Mouse (Mus musculus): ENCODE results near the gene Wipi2. TPM values are rescaled to one million over a fixed set of nuclear protein-coding genes. Genes with fewer than 3 reads are reported as not detected.
A peak's percentile ranks its signal among the peaks of the same experiment; 100 is the strongest.

Wipi2 gene
- polyA plus RNA-seq, 1 experiment from 2014 or later = 60.4 TPM

- Histone ChIP-seq H3K27ac (no peak overlapping the region), H3K9ac (no peak overlapping the region), H3K27me3 (no peaks in the 10 kb centered on the region), H3K4me1 (no peaks in the 10 kb centered on the region), H3K36me3 (replicated peaks) (peaks cover 50% of the 10 kb centered on the region), H3K9me3 (no peaks in the 10 kb centered on the region), H3K4me3 (replicated peaks) (no peak overlapping the region), H3K4me2 (no peak overlapping the region)
- 88% methylated on average over 5 of the region's 5 CpGs for WGBS
- no peak for ATAC-seq (ENCODE audit: low FRiP score)
Observed at GRCm38 (mm10) chr5:142640088-142640487, 12.6 kb downstream of the Wipi2 start.

GRCm38 (mm10) chr5:142641331-142642051 is 14.0 kb downstream of the Wipi2 start:
- no peak overlapping the region for H3K4me3 ChIP-seq (replicated peaks)
- no peaks in the 10 kb centered on the region for H3K4me1 ChIP-seq
- H3K9me3 ChIP-seq = no peaks in the 10 kb centered on the region
- H3K27me3 ChIP-seq = no peaks in the 10 kb centered on the region
- no peak overlapping the region for H3K27ac ChIP-seq
- WGBS = 86% methylated on average over 6 of the region's 6 CpGs
- peaks cover 43% of the 10 kb centered on the region for H3K36me3 ChIP-seq (replicated peaks)
- H3K9ac ChIP-seq = no peak overlapping the region
- no peak for ATAC-seq (ENCODE audit: low FRiP score)
- H3K4me2 ChIP-seq = no peak overlapping the region

GRCm38 (mm10) chr5:142648162-142648561 is 20.7 kb downstream of the Wipi2 start:
- WGBS = 81% methylated on average over 7 of the region's 7 CpGs

GRCm38 (mm10) chr5:142649460-142650050 is 22.1 kb downstream of the Wipi2 start:
- no peak for ATAC-seq (ENCODE audit: low FRiP score)

More at GRCm38 (mm10) chr5:142648162-142648561, 20.7 kb downstream of the Wipi2 start:
- Histone ChIP-seq H3K9me3 (no peaks in the 10 kb centered on the region), H3K36me3 (replicated peaks) (peaks cover 5% of the 10 kb centered on the region), H3K27ac (no peak overlapping the region), H3K9ac (no peak overlapping the region), H3K27me3 (no peaks in the 10 kb centered on the region), H3K4me2 (no peak overlapping the region), H3K4me3 (replicated peaks) (no peak overlapping the region), H3K4me1 (peaks cover 15% of the 10 kb centered on the region)
- no peak for ATAC-seq (ENCODE audit: low FRiP score)

GRCm38 (mm10) chr5:142650390-142650789 is 22.9 kb downstream of the Wipi2 start:
- Histone ChIP-seq H3K4me1 (peaks cover 15% of the 10 kb centered on the region), H3K9ac (no peak overlapping the region), H3K27me3 (no peaks in the 10 kb centered on the region), H3K4me3 (replicated peaks) (no peak overlapping the region), H3K27ac (no peak overlapping the region; the same call in 1 of the 2 replicates), H3K4me2 (no peak overlapping the region), H3K9me3 (no peaks in the 10 kb centered on the region), H3K36me3 (replicated peaks) (peaks cover 12% of the 10 kb centered on the region; the same call in 1 of the 2 replicates)
- 69% methylated on average over 3 of the region's 3 CpGs for WGBS
- no peak for ATAC-seq (ENCODE audit: low FRiP score)

More at GRCm38 (mm10) chr5:142649460-142650050, 22.1 kb downstream of the Wipi2 start:
- H3K27me3 ChIP-seq = no peaks in the 10 kb centered on the region
- no peak overlapping the region for H3K27ac ChIP-seq
- no peak overlapping the region for H3K4me2 ChIP-seq
- no peak overlapping the region for H3K4me3 ChIP-seq (replicated peaks)
- H3K9me3 ChIP-seq = no peaks in the 10 kb centered on the region
- no peak overlapping the region for H3K9ac ChIP-seq
- peaks cover 5% of the 10 kb centered on the region for H3K36me3 ChIP-seq (replicated peaks)
- peaks cover 15% of the 10 kb centered on the region for H3K4me1 ChIP-seq
- WGBS = 92% methylated on average over 4 of the region's 4 CpGs

- H3K36me3 ChIP-seq (replicated peaks) = peaks cover 17% of the 10 kb centered on the region
- no peak overlapping the region for H3K4me2 ChIP-seq
- no peak overlapping the region for H3K4me3 ChIP-seq (replicated peaks)
- ATAC-seq (ENCODE audit: low FRiP score) = no peak
- 82% methylated on average over 6 of the region's 6 CpGs for WGBS
- H3K4me1 ChIP-seq = peaks cover 15% of the 10 kb centered on the region
- H3K27me3 ChIP-seq = no peaks in the 10 kb centered on the region
- no peak overlapping the region for H3K9ac ChIP-seq
- no peaks in the 10 kb centered on the region for H3K9me3 ChIP-seq
- H3K27ac ChIP-seq = no peak overlapping the region
Observed at GRCm38 (mm10) chr5:142650794-142651497, 23.4 kb downstream of the Wipi2 start.

- no peak overlapping the region for H3K27ac ChIP-seq
- peaks cover 29% of the 10 kb centered on the region for H3K36me3 ChIP-seq (replicated peaks)
- no peak overlapping the region for H3K4me2 ChIP-seq
- no peaks in the 10 kb centered on the region for H3K27me3 ChIP-seq
- no peak overlapping the region for H3K9ac ChIP-seq
- H3K4me1 ChIP-seq = peaks cover 15% of the 10 kb centered on the region
- no peak for ATAC-seq (ENCODE audit: low FRiP score)
- no peak overlapping the region for H3K4me3 ChIP-seq (replicated peaks)
- WGBS = 87% methylated on average over 4 of the region's 4 CpGs
- no peaks in the 10 kb centered on the region for H3K9me3 ChIP-seq
Observed at GRCm38 (mm10) chr5:142652266-142652665, 24.8 kb downstream of the Wipi2 start.

- Histone ChIP-seq H3K36me3 (replicated peaks) (peaks cover 94% of the 10 kb centered on the region), H3K27ac (no peak overlapping the region), H3K9ac (no peak overlapping the region), H3K4me2 (no peak overlapping the region), H3K9me3 (no peaks in the 10 kb centered on the region), H3K4me1 (no peaks in the 10 kb centered on the region), H3K27me3 (no peaks in the 10 kb centered on the region), H3K4me3 (replicated peaks) (no peak overlapping the region)
- ATAC-seq (ENCODE audit: low FRiP score) = no peak
- 91% methylated on average over 7 of the region's 7 CpGs for WGBS
Observed at GRCm38 (mm10) chr5:142660656-142661434, 33.3 kb downstream of the Wipi2 start.

GRCm38 (mm10) chr5:142667921-142668320 is 40.4 kb downstream of the Wipi2 start:
- Histone ChIP-seq H3K4me2 (no peak overlapping the region), H3K4me3 (replicated peaks) (no peak overlapping the region), H3K4me1 (no peaks in the 10 kb centered on the region), H3K27me3 (no peaks in the 10 kb centered on the region), H3K9me3 (no peaks in the 10 kb centered on the region), H3K27ac (no peak overlapping the region), H3K36me3 (replicated peaks) (peaks cover 80% of the 10 kb centered on the region), H3K9ac (no peak overlapping the region)
- WGBS = 30% methylated on average over 3 of the region's 3 CpGs
- ATAC-seq (ENCODE audit: low FRiP score) = no peak

GRCm38 (mm10) chr5:142668556-142669263 is 41.2 kb downstream of the Wipi2 start:
- WGBS = 88% methylated on average over 11 of the region's 11 CpGs
- no peaks in the 10 kb centered on the region for H3K9me3 ChIP-seq
- no peak overlapping the region for H3K27ac ChIP-seq
- H3K27me3 ChIP-seq = no peaks in the 10 kb centered on the region
- no peak overlapping the region for H3K4me3 ChIP-seq (replicated peaks)
- ATAC-seq (ENCODE audit: low FRiP score) = no peak
- no peak overlapping the region for H3K4me2 ChIP-seq
- peaks cover 77% of the 10 kb centered on the region for H3K36me3 ChIP-seq (replicated peaks)
- H3K4me1 ChIP-seq = no peaks in the 10 kb centered on the region
- H3K9ac ChIP-seq = 0 out of 2 replicates have a peak overlapping the region, but pooled peaks have one; percentile 5

GRCm38 (mm10) chr5:142669726-142670125 is 42.2 kb downstream of the Wipi2 start:
- Histone ChIP-seq H3K9me3 (no peaks in the 10 kb centered on the region), H3K4me1 (no peaks in the 10 kb centered on the region), H3K36me3 (replicated peaks) (peaks cover 67% of the 10 kb centered on the region), H3K27me3 (no peaks in the 10 kb centered on the region), H3K4me2 (no peak overlapping the region), H3K9ac (no peak overlapping the region), H3K27ac (no peak overlapping the region), H3K4me3 (replicated peaks) (no peak overlapping the region)
- no peak for ATAC-seq (ENCODE audit: low FRiP score)
- 86% methylated on average over 7 of the region's 7 CpGs for WGBS
